Mouse (Mus musculus) intestine, postnatal 0 days (tissue): ENCODE measurements around the gene Rfx8. TPM values are rescaled to one million over a fixed set of nuclear protein-coding genes. Genes with fewer than 3 reads are reported as not detected.

ENCODE experiments used
- ATAC-seq: fragments of 200-750 bp; cut with Nextera tagmentation; 2 replicates; pipeline ENCODE4 v1.8.0; 2017; ENCODE audit warnings: mild to moderate bottlenecking, moderate TSS enrichment, moderate library complexity
- H3K27ac ChIP-seq: fragments of 300-500 bp; sonication (generic); 2 replicates; pipeline ENCODE4 v1.5.1; 2014; ENCODE audit warnings: mild to moderate bottlenecking, low read depth, low read length, moderate library complexity
- H3K27me3 ChIP-seq: fragments of 300-500 bp; sonication (generic); replicated peaks from 2 replicates; pipeline ENCODE4 v1.6.1; 2014; ENCODE audit warnings: low read length, mixed read lengths; ENCODE audit not compliant: control insufficient read depth, insufficient read depth
- H3K36me3 ChIP-seq: fragments of 300-500 bp; sonication (generic); 2 replicates; pipeline ENCODE4 v1.6.1; 2014; ENCODE audit warnings: mild to moderate bottlenecking, moderate library complexity; ENCODE audit not compliant: control insufficient read depth, insufficient read depth
- H3K4me1 ChIP-seq: fragments of 300-500 bp; sonication (generic); replicated peaks from 2 replicates; pipeline ENCODE4 v1.6.1; 2014; ENCODE audit warnings: antibody characterized with exemption, low read length, mixed read lengths; ENCODE audit not compliant: control insufficient read depth, insufficient read depth
- H3K4me2 ChIP-seq: fragments of 300-500 bp; sonication (generic); replicated peaks from 2 replicates; pipeline ENCODE4 v1.6.1; 2014; ENCODE audit warnings: low read depth, mild to moderate bottlenecking, moderate library complexity
- H3K4me3 ChIP-seq: fragments of 300-500 bp; sonication (generic); 2 replicates; pipeline ENCODE4 v1.5.1; 2014; ENCODE audit warnings: low read depth, low read length
- H3K9ac ChIP-seq: fragments of 300-500 bp; sonication (generic); 2 replicates; pipeline ENCODE4 v1.6.1; 2014; ENCODE audit warnings: mild to moderate bottlenecking, low read depth, low read length
- H3K9me3 ChIP-seq: fragments of 300-500 bp; sonication (generic); 2 replicates; pipeline ENCODE4 v1.6.1; 2016; ENCODE audit warnings: mixed run types; ENCODE audit not compliant: control insufficient read depth
- CTCF ChIP-seq: sonication (generic); IDR thresholded peaks from 2 replicates; pipeline ENCODE4 v1.5.1; 2016; ENCODE audit warnings: low read depth, mild to moderate bottlenecking, control low read depth, antibody characterized with exemption, moderate library complexity
- WGBS: fragments of 180-500 bp; shearing (Covaris S2); extraction: QIAGEN DNeasy Blood & Tissue Kit; methylation state at CpG from one replicate; pipeline ENCODE4 v1.1.7; 2014; 5-methylcytosine and 5-hydroxymethylcytosine counted together
- polyA plus RNA-seq: library from polyadenylated mRNA; unstranded; fragments of >200 nt; fragmentation: Nextera tagmentation; extraction: Ambion mirVana; gene quantifications from 2 replicates; pipeline ENCODE4 v1.2.1, GENCODE M21; 2015

The Rfx8 gene
- polyA plus RNA-seq, result 0.09 and 0.16 TPM in 2 replicates

DNA sequence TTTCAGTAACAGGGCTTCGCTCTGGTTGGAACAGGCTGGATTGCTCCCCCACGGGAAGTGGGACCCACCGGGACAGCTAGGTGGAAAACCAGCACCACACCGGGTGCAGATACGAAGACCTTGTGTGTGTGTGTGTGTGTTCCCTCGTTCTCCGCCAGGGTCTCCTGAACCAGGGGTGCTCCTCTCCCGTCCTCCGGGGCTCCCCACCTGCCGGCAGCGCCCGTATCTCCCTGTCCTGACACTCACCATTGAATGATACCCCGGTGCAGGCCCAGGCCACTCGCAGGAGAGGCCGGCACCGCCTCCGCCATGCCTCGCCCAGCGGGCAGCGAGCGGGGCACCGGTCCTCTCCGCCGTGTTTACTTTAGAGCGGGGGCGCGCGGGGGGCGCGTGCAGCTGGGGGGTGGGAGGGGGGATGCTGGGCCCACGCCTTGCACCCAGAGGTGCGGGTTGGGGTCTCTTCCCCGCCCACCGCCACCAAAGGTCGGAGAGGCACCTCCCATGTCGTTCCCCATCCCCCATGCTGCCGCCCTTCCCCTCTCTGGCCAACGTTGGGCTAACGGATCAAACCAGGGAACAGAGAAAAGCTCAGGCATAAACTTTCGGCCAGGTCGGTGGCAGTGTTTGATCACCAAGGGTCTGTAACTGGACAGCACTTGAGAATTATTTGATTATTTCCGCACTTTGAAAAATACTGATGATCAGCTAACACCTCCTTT is at the start of gene Rfx8:
Gene Rfx8, minus strand, starts transcription at position 366 of the 719 bp plus-strand sequence.
- 5% methylated on average over 39 of the region's 42 CpGs for WGBS
- H3K9ac ChIP-seq, result peak within 1 kb of the TSS; percentile 51
- H3K27ac ChIP-seq, result no peak within 1 kb of the TSS
- no peak for ATAC-seq
- peak within 1 kb of the TSS; percentile 43 for H3K4me3 ChIP-seq
- no peaks in the 10 kb centered on the region for H3K36me3 ChIP-seq
- H3K9me3 ChIP-seq, result no peaks in the 10 kb centered on the region
- TF ChIP-seq CTCF, result no peak; the same call in 1 of the 2 replicates
- H3K4me2 ChIP-seq, result peak within 1 kb of the TSS; percentile 87
- peaks cover 3% of the 10 kb centered on the region; the same call in 1 of the 2 replicates for H3K4me1 ChIP-seq
- H3K27me3 ChIP-seq, result no peaks in the 10 kb centered on the region

DNA sequence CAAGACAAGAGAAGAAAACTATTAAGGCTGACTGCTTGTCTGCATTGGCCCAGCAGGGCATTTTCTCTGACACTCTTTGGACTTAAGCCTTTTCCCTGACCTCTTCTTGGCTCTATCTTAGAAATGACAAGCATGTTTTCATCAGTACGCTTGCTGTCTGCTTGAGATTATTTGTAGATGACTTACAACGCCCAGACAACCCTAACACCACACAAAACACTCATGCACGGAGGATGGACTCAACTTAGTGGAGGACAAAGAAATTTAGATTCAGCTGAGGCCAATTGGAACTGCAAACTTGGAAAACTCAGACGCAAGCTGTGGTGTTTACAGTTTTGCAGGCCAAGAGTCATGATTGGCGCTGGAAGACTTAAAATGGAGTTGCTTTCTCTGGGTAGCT is 49.6 kb upstream of the Rfx8 start:
- no peak for ATAC-seq
- no peak for TF ChIP-seq CTCF
- no peaks in the 10 kb centered on the region for H3K9me3 ChIP-seq
- H3K27ac ChIP-seq, result no peak overlapping the region
- no peaks in the 10 kb centered on the region for H3K27me3 ChIP-seq
- H3K9ac ChIP-seq, result no peak overlapping the region
- no peak overlapping the region for H3K4me2 ChIP-seq
- H3K36me3 ChIP-seq, result no peaks in the 10 kb centered on the region
- 67% methylated on average over 5 of the region's 5 CpGs for whole genome bisulfite sequencing
- no peak overlapping the region for H3K4me3 ChIP-seq
- no peaks in the 10 kb centered on the region for H3K4me1 ChIP-seq

DNA sequence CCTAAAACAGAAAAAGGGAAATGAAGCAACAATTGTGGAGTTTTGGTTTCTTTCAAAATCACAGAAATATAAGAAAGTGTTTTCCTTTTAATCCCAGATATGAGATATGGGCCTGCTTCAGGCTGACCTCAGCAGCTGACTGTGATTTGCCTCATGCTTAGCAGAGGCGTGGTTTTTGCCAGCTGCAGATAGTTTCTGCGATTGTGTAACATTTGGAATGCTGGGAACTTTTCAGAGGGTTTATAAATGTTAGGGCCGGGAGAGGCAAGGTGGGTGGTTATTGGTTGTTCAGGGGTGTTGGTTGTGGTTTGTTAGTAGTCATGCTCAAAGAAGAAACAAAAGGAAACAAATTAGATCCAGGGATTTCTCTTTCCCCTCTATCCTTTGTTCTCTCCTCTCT is 47.2 kb upstream of the Rfx8 start:
- ATAC-seq, result no peak
- H3K4me2 ChIP-seq, result no peak overlapping the region
- no peak overlapping the region for H3K9ac ChIP-seq
- no peak for TF ChIP-seq CTCF
- H3K4me1 ChIP-seq, result no peaks in the 10 kb centered on the region
- no peaks in the 10 kb centered on the region for H3K36me3 ChIP-seq
- H3K27ac ChIP-seq, result no peak overlapping the region
- H3K4me3 ChIP-seq, result no peak overlapping the region
- no peaks in the 10 kb centered on the region for H3K27me3 ChIP-seq
- 74% methylated on average over 3 of the region's 3 CpGs for WGBS
- no peaks in the 10 kb centered on the region for H3K9me3 ChIP-seq

DNA sequence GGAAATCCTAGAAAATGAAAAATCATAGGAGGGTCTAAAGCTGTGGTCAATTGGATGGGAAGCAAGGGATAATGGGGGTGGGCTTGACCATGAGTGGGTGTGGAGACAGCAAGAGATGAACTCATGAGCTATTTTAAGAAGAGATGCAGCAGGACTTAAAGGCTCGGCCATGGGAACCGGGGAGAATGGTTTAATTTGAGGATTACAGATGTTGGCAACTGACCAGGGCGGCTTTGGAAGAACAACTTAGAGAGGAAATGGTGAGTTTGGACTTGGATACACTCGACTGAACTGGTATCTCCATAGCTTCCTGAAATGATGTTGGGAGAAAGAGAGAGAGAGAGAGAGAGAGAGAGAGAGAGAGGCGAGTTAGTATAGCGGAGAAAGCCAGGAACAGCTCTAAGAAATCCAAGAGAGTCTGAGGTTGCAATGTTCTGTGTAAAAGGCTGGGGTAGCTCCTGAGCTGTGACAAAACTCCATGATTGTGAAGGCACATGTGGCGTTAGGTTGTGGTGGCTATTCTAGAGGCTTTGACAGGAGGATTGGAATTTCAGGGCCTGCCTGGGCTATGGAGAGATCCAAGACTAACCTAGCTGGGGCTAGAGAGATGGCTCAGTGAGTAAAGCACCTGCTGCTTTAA is 45.2 kb upstream of the Rfx8 start:
- Histone ChIP-seq H3K36me3 (no peaks in the 10 kb centered on the region), H3K4me2 (no peak overlapping the region), H3K4me1 (peaks cover 6% of the 10 kb centered on the region; the same call in 1 of the 2 replicates), H3K9ac (no peak overlapping the region), H3K27me3 (no peaks in the 10 kb centered on the region), H3K27ac (no peak overlapping the region), H3K9me3 (no peaks in the 10 kb centered on the region), H3K4me3 (no peak overlapping the region)
- TF ChIP-seq CTCF, result no peak
- WGBS, result 67% methylated on average over 7 of the region's 7 CpGs
- ATAC-seq, result no peak

DNA sequence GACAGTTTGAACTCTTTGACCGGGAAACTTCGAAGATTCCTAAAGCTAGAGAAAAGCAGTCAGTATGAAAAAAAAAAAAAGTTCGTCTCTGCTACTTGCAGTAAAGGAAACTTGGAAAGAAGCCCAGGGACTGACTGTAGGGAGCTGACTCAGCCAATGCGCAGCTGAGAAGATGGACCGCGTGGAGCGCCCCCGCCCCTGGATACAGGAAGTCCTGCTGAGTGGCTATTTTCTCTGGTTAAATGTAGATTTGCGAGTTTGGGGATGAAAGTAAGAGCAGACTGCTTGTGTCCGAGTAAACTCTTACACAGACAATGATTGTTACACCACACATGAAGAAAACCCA is 41.2 kb upstream of the Rfx8 start:
- peak overlapping the region; percentile 70 for H3K27ac ChIP-seq
- peak overlapping the region; percentile 26 for H3K4me3 ChIP-seq
- H3K9ac ChIP-seq, result no peak overlapping the region
- ATAC-seq, result 0 out of 2 replicates have a peak, but pooled peaks have one; percentile 62
- H3K27me3 ChIP-seq, result no peaks in the 10 kb centered on the region
- TF ChIP-seq CTCF, result peak; percentile 47
- H3K36me3 ChIP-seq, result no peaks in the 10 kb centered on the region
- no peaks in the 10 kb centered on the region for H3K9me3 ChIP-seq
- H3K4me1 ChIP-seq, result peaks cover 6% of the 10 kb centered on the region
- peak overlapping the region; percentile 63 for H3K4me2 ChIP-seq
- WGBS, result 6% methylated on average over 10 of the region's 10 CpGs

DNA sequence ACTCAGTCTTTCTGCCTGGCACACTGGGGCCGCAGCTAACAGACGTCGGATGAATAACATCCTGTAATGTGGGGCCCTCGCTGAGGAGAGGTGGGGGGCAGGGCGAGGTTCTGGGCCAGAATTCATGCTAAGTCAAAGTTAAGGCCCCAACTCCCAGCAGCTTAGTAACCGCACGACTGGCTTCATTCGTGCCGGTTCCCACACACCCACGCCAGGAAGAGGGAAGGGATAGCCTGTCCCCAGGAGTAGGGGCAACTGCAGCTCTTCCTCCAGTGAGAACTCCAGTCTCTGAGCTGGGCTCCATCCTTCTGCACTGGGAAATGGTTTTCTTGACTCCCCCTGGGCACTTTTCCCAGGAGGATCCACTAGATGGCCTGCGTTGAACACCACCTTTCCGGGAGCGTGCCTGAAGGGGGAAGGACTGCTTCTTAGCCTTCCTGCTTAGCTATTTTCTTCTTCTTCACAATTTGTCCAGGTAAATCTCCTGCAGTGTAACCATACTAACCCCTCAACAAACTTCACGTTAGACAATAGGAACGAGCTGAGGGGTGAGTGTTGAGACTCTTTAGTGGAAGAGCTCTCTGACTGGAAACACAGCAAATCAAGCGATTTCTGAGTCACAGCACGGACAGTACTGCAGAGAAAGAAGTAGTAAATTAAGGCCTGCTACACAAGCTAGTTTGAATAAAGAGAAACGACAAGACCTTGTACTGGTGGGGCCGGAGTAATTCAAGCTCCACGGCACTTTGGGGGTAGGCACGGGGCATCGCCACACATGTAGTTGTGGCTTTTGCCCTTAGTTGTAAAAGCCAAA is 40.6 kb upstream of the Rfx8 start:
- Histone ChIP-seq H3K4me2 (peak overlapping the region; percentile 63), H3K36me3 (no peaks in the 10 kb centered on the region), H3K9me3 (no peaks in the 10 kb centered on the region), H3K4me3 (peak overlapping the region; percentile 26), H3K27me3 (no peaks in the 10 kb centered on the region), H3K4me1 (peaks cover 6% of the 10 kb centered on the region), H3K9ac (no peak overlapping the region), H3K27ac (peak overlapping the region; percentile 67)
- peak; percentile 84 for TF ChIP-seq CTCF
- ATAC-seq, result peak; percentile 56; the same call in 1 of the 2 replicates
- WGBS, result 3% methylated on average over 22 of the region's 22 CpGs
